Mouse (Mus musculus) spleen, adult 12 weeks (tissue): ENCODE data around the gene Nhsl1.

Source experiments
- DNase-seq: peaks from one replicate; pipeline ENCODE4 v3.0.0; 2022; ENCODE audit warnings: low spot score

The Nhsl1 gene

GRCm38 (mm10) chr10:18318916-18319481, at the start of gene Nhsl1:
TSS of gene Nhsl1 (plus strand) at chr10:18318985.
- DNase-seq, result no peak

GRCm38 (mm10) chr10:18276090-18276734, 42.6 kb upstream of the Nhsl1 start:
- DNase-seq, result no peak

- no peak for DNase-seq
Measured at GRCm38 (mm10) chr10:18283991-18284390, 34.8 kb upstream of the Nhsl1 start.

- DNase-seq, result no peak
Measured at GRCm38 (mm10) chr10:18289512-18289911, 29.3 kb upstream of the Nhsl1 start.

GRCm38 (mm10) chr10:18305106-18305505, 13.7 kb upstream of the Nhsl1 start:
- no peak for DNase-seq

- no peak for DNase-seq
Measured at GRCm38 (mm10) chr10:18315071-18315470, 3.7 kb upstream of the Nhsl1 start.

GRCm38 (mm10) chr10:18317521-18317920, 1.3 kb upstream of the Nhsl1 start:
- no peak for DNase-seq

- DNase-seq, result no peak
Measured at GRCm38 (mm10) chr10:18317961-18318915, 547 bp upstream of the Nhsl1 start.

- no peak for DNase-seq
Measured at GRCm38 (mm10) chr10:18319691-18320090, 906 bp downstream of the Nhsl1 start.

- DNase-seq, result no peak
Measured at GRCm38 (mm10) chr10:18321861-18322260, 3.1 kb downstream of the Nhsl1 start.

- DNase-seq, result no peak
Measured at GRCm38 (mm10) chr10:18323701-18324100, 4.9 kb downstream of the Nhsl1 start.

GRCm38 (mm10) chr10:18328331-18328908, 9.6 kb downstream of the Nhsl1 start:
- DNase-seq, result no peak

- no peak for DNase-seq
Measured at GRCm38 (mm10) chr10:18329096-18330038, 10.6 kb downstream of the Nhsl1 start.

- no peak for DNase-seq
Measured at GRCm38 (mm10) chr10:18330445-18330844, 11.7 kb downstream of the Nhsl1 start.

GRCm38 (mm10) chr10:18333575-18333974, 14.8 kb downstream of the Nhsl1 start:
- no peak for DNase-seq

GRCm38 (mm10) chr10:18334176-18334575, 15.4 kb downstream of the Nhsl1 start:
- no peak for DNase-seq

- no peak for DNase-seq
Measured at GRCm38 (mm10) chr10:18334734-18335133, 15.9 kb downstream of the Nhsl1 start.

GRCm38 (mm10) chr10:18337725-18338124, 18.9 kb downstream of the Nhsl1 start:
- DNase-seq, result no peak

- no peak for DNase-seq
Measured at GRCm38 (mm10) chr10:18339386-18339785, 20.6 kb downstream of the Nhsl1 start.

GRCm38 (mm10) chr10:18340930-18341329, 22.1 kb downstream of the Nhsl1 start:
- no peak for DNase-seq

GRCm38 (mm10) chr10:18341444-18342196, 22.8 kb downstream of the Nhsl1 start:
- DNase-seq, result no peak
